Mouse (Mus musculus): ENCODE results near the gene Mnat1.

Gene Mnat1

GRCm38 (mm10) chr12:73317706-73318686, 194.5 kb downstream of the Mnat1 start:
- no peak for DNase-seq (ENCODE audit: low read depth, low spot score)

Measured in retina, postnatal 7 days (tissue).